Mouse (Mus musculus): Measurements from ENCODE around the gene Spata21. TPM values are rescaled to one million over a fixed set of nuclear protein-coding genes. Genes with fewer than 3 reads are reported as not detected.

Gene Spata21
- polyA plus RNA-seq, 1 experiment from 2014 or later = 0.20 TPM

DNA sequence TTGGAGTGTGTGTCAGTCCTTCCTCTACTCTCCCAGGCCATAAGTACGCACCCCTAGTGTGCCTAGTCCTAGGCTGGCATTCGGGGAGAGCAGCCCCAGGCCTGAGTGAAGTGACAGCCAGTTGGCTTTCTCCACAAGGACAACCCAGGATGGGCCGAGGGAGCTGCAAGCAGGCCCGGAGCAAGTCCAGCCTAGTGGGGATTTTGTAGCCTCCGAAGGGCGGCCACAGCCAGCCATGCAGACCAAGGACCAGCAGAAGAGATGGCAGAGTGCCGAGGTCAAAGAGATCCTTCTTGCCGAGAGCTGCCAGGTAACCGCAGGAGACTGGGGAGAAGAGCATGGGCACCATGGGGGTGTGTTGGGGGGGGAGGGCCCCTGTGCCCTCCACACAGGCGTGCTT lies 6.9 kb downstream of the Spata21 start:
- Histone ChIP-seq H3K4me1 (ENCODE audit: insufficient read depth) (no peaks in the 10 kb centered on the region), H3K9ac (no peak overlapping the region), H3K4me2 (no peak overlapping the region), H3K27ac (ENCODE audit: low read depth) (no peak overlapping the region), H3K9me3 (ENCODE audit: low read depth, low read length) (no peaks in the 10 kb centered on the region), H3K27me3 (ENCODE audit: insufficient read depth, low read length) (no peaks in the 10 kb centered on the region), H3K4me3 (ENCODE audit: low read depth, low read length) (no peak overlapping the region), H3K36me3 (ENCODE audit: insufficient read depth) (no peaks in the 10 kb centered on the region)
- no peak for ATAC-seq (ENCODE audit: insufficient read depth)
- 65% methylated on average over 10 of the region's 10 CpGs for WGBS
- no peak for DNase-seq
- TF ChIP-seq CTCF (IDR thresholded peaks at IDR 0.05; ENCODE audit: low read depth) = no peak

DNA sequence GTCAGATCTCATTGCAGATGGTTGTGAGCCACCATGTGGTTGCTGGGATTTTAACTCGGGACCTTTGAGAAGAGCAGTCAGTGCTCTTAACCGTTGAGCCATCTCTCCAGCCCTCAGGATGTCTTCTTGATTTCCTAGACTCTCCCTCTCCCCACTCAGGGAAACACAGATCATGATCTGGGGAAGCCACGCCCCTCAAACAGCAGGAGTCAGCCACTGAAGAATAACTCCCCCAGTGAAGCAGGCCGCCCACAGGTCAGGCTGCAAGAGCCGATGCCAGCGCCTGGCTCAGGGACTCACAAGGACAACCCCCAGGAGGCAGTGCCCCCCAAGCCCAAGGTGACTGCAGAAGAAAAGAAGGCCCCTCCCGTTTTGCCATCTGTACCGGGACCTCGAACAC lies 8.6 kb downstream of the Spata21 start:
- H3K27me3 ChIP-seq (ENCODE audit: insufficient read depth, low read length) = no peaks in the 10 kb centered on the region
- H3K27ac ChIP-seq (ENCODE audit: low read depth) = no peak overlapping the region
- H3K9me3 ChIP-seq (ENCODE audit: low read depth, low read length) = no peaks in the 10 kb centered on the region
- no peak for ATAC-seq (ENCODE audit: insufficient read depth)
- no peak overlapping the region for H3K4me2 ChIP-seq
- no peak overlapping the region for H3K4me3 ChIP-seq (ENCODE audit: low read depth, low read length)
- no peak for TF ChIP-seq CTCF (IDR thresholded peaks at IDR 0.05; ENCODE audit: low read depth)
- no peak overlapping the region for H3K9ac ChIP-seq
- H3K36me3 ChIP-seq (ENCODE audit: insufficient read depth) = no peaks in the 10 kb centered on the region
- no peak for DNase-seq
- no peaks in the 10 kb centered on the region for H3K4me1 ChIP-seq (ENCODE audit: insufficient read depth)
- WGBS = 24% methylated on average over 9 of the region's 9 CpGs

DNA sequence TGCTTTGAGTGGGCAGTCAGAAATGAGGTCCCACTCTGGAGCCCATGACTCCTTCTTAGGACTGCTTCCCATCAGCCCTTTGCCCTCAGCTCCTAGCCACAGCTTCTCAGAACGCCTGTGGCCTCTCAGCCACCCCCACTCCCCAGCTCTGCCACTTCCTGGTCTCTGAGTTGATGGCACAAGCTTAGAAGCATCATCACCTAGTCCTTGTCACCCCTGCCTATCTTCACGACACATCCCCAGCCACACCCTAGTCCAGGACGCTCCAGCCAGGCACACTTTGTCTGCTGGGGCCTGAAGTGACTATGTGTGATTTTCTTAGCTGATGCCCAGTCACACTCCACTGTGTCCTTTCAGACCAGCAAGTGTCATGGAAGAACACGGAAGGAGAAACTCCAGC lies 10.8 kb downstream of the Spata21 start:
- Histone ChIP-seq H3K36me3 (ENCODE audit: insufficient read depth) (no peaks in the 10 kb centered on the region), H3K27ac (ENCODE audit: low read depth) (no peak overlapping the region), H3K4me3 (ENCODE audit: low read depth, low read length) (no peak overlapping the region), H3K27me3 (ENCODE audit: insufficient read depth, low read length) (no peaks in the 10 kb centered on the region), H3K4me1 (ENCODE audit: insufficient read depth) (no peaks in the 10 kb centered on the region), H3K9ac (no peak overlapping the region), H3K4me2 (no peak overlapping the region), H3K9me3 (ENCODE audit: low read depth, low read length) (no peaks in the 10 kb centered on the region)
- WGBS = 51% methylated on average over 4 of the region's 4 CpGs
- no peak for TF ChIP-seq CTCF (IDR thresholded peaks at IDR 0.05; ENCODE audit: low read depth)
- DNase-seq = no peak
- no peak for ATAC-seq (ENCODE audit: insufficient read depth)

DNA sequence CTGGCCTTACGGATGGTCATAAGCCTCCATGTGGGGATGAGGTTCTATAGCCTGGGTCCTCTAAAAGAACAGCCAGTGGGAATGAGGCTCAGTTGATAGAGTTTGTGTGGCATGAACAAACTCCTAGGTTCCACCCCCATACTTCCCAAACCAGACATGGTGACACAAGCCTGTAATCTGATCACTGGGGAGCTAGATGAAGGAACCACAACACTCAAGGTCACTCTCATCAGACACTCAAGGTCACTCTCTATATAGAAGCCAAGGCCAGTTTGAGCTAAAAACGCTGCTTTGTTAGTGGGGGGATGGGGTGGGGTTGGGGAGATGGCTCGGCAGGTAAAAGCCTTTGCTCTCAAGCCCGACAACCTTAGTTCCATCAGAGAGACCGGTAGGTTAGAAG lies 11.8 kb downstream of the Spata21 start:
- WGBS = 61% methylated on average over 5 of the region's 5 CpGs
- ATAC-seq (ENCODE audit: insufficient read depth) = no peak

DNA sequence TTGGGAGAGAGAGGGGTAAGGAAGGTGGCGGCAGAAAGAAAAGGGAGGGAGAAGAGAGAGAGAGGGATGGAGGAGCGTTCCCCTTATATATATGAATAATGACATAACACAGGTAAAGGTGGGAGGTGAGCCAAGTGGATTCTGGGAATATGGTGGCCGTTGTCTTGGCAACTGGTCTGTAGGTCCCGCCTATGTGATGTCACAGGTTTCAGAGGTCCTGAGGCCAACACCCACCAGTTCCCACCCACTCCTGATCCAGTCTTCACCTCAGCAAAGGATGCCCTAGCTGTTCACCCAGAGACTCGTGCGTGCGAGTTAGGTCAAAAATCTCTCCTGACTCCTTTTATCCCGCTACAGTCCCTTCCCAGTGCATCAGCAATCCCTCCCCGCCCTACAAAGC lies 13.2 kb downstream of the Spata21 start:
- TF ChIP-seq CTCF (IDR thresholded peaks at IDR 0.05; ENCODE audit: low read depth) = no peak
- Histone ChIP-seq H3K27ac (ENCODE audit: low read depth) (no peak overlapping the region), H3K4me2 (no peak overlapping the region), H3K9ac (no peak overlapping the region), H3K4me3 (ENCODE audit: low read depth, low read length) (no peak overlapping the region), H3K36me3 (ENCODE audit: insufficient read depth) (no peaks in the 10 kb centered on the region), H3K9me3 (ENCODE audit: low read depth, low read length) (no peaks in the 10 kb centered on the region), H3K27me3 (ENCODE audit: insufficient read depth, low read length) (no peaks in the 10 kb centered on the region), H3K4me1 (ENCODE audit: insufficient read depth) (no peaks in the 10 kb centered on the region)
- ATAC-seq (ENCODE audit: insufficient read depth) (no peak), DNase-seq (no peak)
- WGBS = 88% methylated on average over 9 of the region's 9 CpGs

More for the DNA sequence above, 11.8 kb downstream of the Spata21 start:
- Histone ChIP-seq H3K9me3 (ENCODE audit: low read depth, low read length) (no peaks in the 10 kb centered on the region), H3K4me2 (no peak overlapping the region), H3K4me1 (ENCODE audit: insufficient read depth) (no peaks in the 10 kb centered on the region), H3K9ac (no peak overlapping the region), H3K36me3 (ENCODE audit: insufficient read depth) (no peaks in the 10 kb centered on the region), H3K27me3 (ENCODE audit: insufficient read depth, low read length) (no peaks in the 10 kb centered on the region), H3K4me3 (ENCODE audit: low read depth, low read length) (no peak overlapping the region), H3K27ac (ENCODE audit: low read depth) (no peak overlapping the region)
- TF ChIP-seq CTCF (IDR thresholded peaks at IDR 0.05; ENCODE audit: low read depth) = no peak
- DNase-seq = no peak

DNA sequence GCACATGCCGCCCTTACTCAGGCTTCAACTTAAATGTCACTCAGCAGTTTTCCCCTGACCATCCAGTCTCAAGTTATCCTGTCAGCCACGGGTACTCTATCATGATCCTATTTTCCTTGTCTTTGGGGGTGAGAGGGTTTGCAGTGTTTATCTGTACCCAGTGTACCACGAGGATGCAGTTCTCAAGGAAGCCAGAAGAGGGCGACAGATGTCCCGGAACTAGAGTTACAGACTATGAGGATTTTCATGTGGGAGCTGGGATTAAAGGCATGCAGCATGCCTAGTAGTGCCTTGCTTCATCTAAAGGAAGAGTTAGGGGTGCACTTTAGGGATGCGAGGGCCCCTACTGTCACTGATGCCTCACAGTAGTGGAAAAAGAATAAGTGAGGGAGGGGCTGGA lies 13.7 kb downstream of the Spata21 start:
- Histone ChIP-seq H3K9me3 (ENCODE audit: low read depth, low read length) (no peaks in the 10 kb centered on the region), H3K4me3 (ENCODE audit: low read depth, low read length) (no peak overlapping the region), H3K27ac (ENCODE audit: low read depth) (no peak overlapping the region), H3K4me1 (ENCODE audit: insufficient read depth) (no peaks in the 10 kb centered on the region), H3K4me2 (no peak overlapping the region), H3K36me3 (ENCODE audit: insufficient read depth) (no peaks in the 10 kb centered on the region), H3K9ac (no peak overlapping the region), H3K27me3 (ENCODE audit: insufficient read depth, low read length) (no peaks in the 10 kb centered on the region)
- 62% methylated on average over 6 of the region's 6 CpGs for WGBS
- ATAC-seq (ENCODE audit: insufficient read depth) (no peak), DNase-seq (peak; percentile 67)
- peak; percentile 66 for TF ChIP-seq CTCF (IDR thresholded peaks at IDR 0.05; ENCODE audit: low read depth)

DNA sequence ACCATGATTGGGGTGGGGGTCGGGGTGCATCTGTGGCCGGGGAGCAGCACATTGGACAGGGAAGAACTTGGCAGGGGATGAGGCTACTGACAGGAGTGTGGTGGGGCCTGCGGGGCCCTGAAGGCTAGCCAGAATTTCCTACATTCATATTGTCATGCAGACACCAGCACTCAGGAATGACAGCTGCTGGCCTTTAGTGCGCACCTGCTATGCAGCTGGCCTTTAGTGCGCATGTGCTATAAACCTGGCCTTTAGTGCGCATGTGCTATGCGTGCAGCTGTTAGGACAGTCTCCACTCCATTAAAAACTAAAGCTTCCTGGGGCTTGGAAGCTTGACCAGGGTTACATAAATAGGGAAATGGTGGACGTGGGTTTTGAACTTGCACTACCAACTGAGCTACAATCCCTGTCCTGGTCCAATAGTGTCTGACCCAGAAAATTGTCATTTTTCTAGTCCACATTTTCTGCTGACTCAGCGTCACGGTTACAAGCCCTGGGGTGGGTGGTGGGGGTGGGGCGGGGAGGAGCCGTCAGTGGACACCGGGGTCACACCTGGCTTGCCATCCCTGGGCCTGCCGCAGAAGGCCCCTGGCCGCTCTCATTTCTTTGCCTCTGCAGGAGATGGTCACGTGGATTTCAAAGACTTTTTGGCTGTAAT lies 18.5 kb downstream of the Spata21 start:
- Histone ChIP-seq H3K9me3 (ENCODE audit: low read depth, low read length) (no peaks in the 10 kb centered on the region; the same call in 1 of the 2 replicates), H3K27me3 (ENCODE audit: insufficient read depth, low read length) (no peaks in the 10 kb centered on the region), H3K4me3 (ENCODE audit: low read depth, low read length) (no peak overlapping the region), H3K4me1 (ENCODE audit: insufficient read depth) (no peaks in the 10 kb centered on the region), H3K4me2 (no peak overlapping the region), H3K9ac (no peak overlapping the region), H3K36me3 (ENCODE audit: insufficient read depth) (peaks cover 10% of the 10 kb centered on the region; the same call in 1 of the 2 replicates), H3K27ac (ENCODE audit: low read depth) (no peak overlapping the region)
- no peak for TF ChIP-seq CTCF (IDR thresholded peaks at IDR 0.05; ENCODE audit: low read depth)
- ATAC-seq (ENCODE audit: insufficient read depth) = no peak
- WGBS = 69% methylated on average over 16 of the region's 16 CpGs
- DNase-seq = no peak
